Mouse (Mus musculus) limb, embryonic 11.5 days (tissue): ENCODE results near the gene Cbx8. TPM values are rescaled to one million over a fixed set of nuclear protein-coding genes. Genes with fewer than 3 reads are reported as not detected.

ENCODE experiments used
- ATAC-seq: fragments of 200-750 bp; cut with Nextera tagmentation; 2 replicates; pipeline ENCODE4 v1.8.0; 2017; ENCODE audit warnings: low read depth; ENCODE audit not compliant: insufficient number of reproducible peaks, low FRiP score, low TSS enrichment
- DNase-seq: peaks from one replicate; pipeline ENCODE4 v3.0.0-alpha.2; 2015; ENCODE audit warnings: low spot score
- H3K27ac ChIP-seq: fragments of 300-500 bp; sonication (generic); replicated peaks from 2 replicates; pipeline ENCODE4 v1.5.1; 2014; ENCODE audit warnings: low read depth, mild to moderate bottlenecking, low read length
- H3K27me3 ChIP-seq: fragments of 300-500 bp; sonication (generic); 2 replicates; pipeline ENCODE4 v1.6.1; 2014; ENCODE audit warnings: mild to moderate bottlenecking, low read length, mixed read lengths; ENCODE audit not compliant: control insufficient read depth, insufficient read depth
- H3K36me3 ChIP-seq: fragments of 300-500 bp; sonication (generic); 2 replicates; pipeline ENCODE4 v1.6.1; 2014; ENCODE audit warnings: mild to moderate bottlenecking, low read length, moderate library complexity, mixed read lengths; ENCODE audit not compliant: control insufficient read depth, insufficient read depth
- H3K4me1 ChIP-seq: fragments of 300-500 bp; sonication (generic); 2 replicates; pipeline ENCODE4 v1.6.1; 2014; ENCODE audit warnings: low read length, mixed read lengths; ENCODE audit not compliant: control insufficient read depth, insufficient read depth
- H3K4me2 ChIP-seq: fragments of 300-500 bp; sonication (generic); 2 replicates; pipeline ENCODE4 v1.6.1; 2014; ENCODE audit warnings: low read depth, mild to moderate bottlenecking, moderate library complexity; ENCODE audit not compliant: severe bottlenecking
- H3K4me3 ChIP-seq: fragments of 300-500 bp; sonication (generic); 2 replicates; pipeline ENCODE4 v1.5.1; 2014; ENCODE audit warnings: low read depth, low read length
- H3K9ac ChIP-seq: fragments of 300-500 bp; sonication (generic); 2 replicates; pipeline ENCODE4 v1.6.1; 2014; ENCODE audit warnings: mild to moderate bottlenecking, low read length
- H3K9me3 ChIP-seq: fragments of 300-500 bp; sonication (generic); 2 replicates; pipeline ENCODE4 v1.6.1; 2016; ENCODE audit warnings: low read length; ENCODE audit not compliant: control insufficient read depth
- WGBS: fragments of 180-500 bp; shearing (Covaris S2); extraction: QIAGEN DNeasy Blood & Tissue Kit; methylation state at CpG from one replicate; pipeline ENCODE4 v1.1.7; 2014; 5-methylcytosine and 5-hydroxymethylcytosine counted together
- polyA plus RNA-seq: library from polyadenylated mRNA; unstranded; fragments of >200 nt; fragmentation: Nextera tagmentation; extraction: Ambion mirVana; gene quantifications from 2 replicates; pipeline ENCODE4 v1.2.1, GENCODE M21; 2014

Cbx8 gene
- polyA plus RNA-seq, 1 experiment from 2014 or later: 13.4 TPM

GRCm38 (mm10) chr11:119001493-119002128, 39.2 kb downstream of the Cbx8 start:
- Histone ChIP-seq H3K9ac (no peak overlapping the region), H3K4me1 (peaks cover 7% of the 10 kb centered on the region; the same call in 1 of the 2 replicates), H3K4me2 (no peak overlapping the region), H3K9me3 (no peaks in the 10 kb centered on the region), H3K27me3 (peaks cover 11% of the 10 kb centered on the region; the same call in 1 of the 2 replicates), H3K4me3 (no peak overlapping the region), H3K27ac (no peak overlapping the region), H3K36me3 (no peaks in the 10 kb centered on the region)
- DNase-seq (no peak), ATAC-seq (no peak)
- WGBS: 60% methylated on average over 4 of the region's 4 CpGs

GRCm38 (mm10) chr11:119000877-119001276, 39.9 kb downstream of the Cbx8 start:
- Histone ChIP-seq H3K4me2 (no peak overlapping the region), H3K4me3 (no peak overlapping the region), H3K36me3 (no peaks in the 10 kb centered on the region), H3K4me1 (peaks cover 7% of the 10 kb centered on the region; the same call in 1 of the 2 replicates), H3K9me3 (no peaks in the 10 kb centered on the region), H3K27me3 (peaks cover 11% of the 10 kb centered on the region; the same call in 1 of the 2 replicates), H3K27ac (no peak overlapping the region), H3K9ac (no peak overlapping the region)
- no peak for ATAC-seq
- DNase-seq: no peak
- WGBS: 62% methylated on average over 2 of the region's 2 CpGs

GRCm38 (mm10) chr11:118999361-118999804, 41.4 kb downstream of the Cbx8 start:
- peak; percentile 76 for DNase-seq
- Histone ChIP-seq H3K9ac (no peak overlapping the region; the same call in 1 of the 2 replicates), H3K27ac (no peak overlapping the region), H3K4me1 (peaks cover 7% of the 10 kb centered on the region; the same call in 1 of the 2 replicates), H3K4me3 (peak overlapping the region; percentile 19; the same call in 1 of the 2 replicates), H3K9me3 (no peaks in the 10 kb centered on the region), H3K36me3 (no peaks in the 10 kb centered on the region), H3K27me3 (peaks cover 11% of the 10 kb centered on the region; the same call in 1 of the 2 replicates), H3K4me2 (peak overlapping the region; percentile 42; the same call in 1 of the 2 replicates)
- peak; percentile 54; the same call in 1 of the 2 replicates for ATAC-seq
- 5% methylated on average over 26 of the region's 26 CpGs for WGBS

DNA sequence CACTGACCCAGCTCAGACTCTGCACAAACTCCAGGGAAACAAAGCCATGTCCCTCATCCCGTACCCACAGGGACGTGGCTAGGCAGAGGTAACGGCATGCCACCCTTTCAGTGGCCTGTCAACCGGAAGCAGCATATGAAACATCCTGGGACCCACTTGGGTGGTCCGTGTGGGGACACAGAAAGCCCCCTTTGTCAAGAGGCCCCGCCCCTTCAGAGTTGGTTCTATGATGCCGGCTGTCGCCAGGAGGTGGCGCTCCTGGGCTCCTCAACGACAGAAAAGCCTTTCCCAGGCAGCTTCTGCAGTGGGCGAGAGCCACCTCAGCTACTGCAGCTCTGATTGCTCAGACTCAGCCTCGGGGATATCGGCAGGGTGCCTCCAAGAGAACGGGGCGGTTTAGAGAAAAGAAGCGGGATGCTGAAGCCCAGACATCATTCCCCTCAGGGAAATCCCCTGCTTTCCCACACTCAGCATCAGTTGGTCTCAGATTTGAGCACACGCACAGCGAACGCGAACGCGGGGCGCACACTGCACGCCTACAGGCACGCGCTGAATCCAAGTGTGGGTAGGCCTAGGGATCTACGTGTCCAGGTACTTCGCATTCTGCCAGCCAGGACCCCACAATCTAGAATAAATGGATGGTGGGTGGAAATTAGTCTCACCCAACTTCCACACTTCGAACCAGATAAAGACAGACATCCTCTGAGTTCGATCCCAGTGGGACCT, 42.1 kb downstream of the Cbx8 start:
- WGBS: 10% methylated on average over 30 of the region's 30 CpGs
- peaks cover 11% of the 10 kb centered on the region; the same call in 1 of the 2 replicates for H3K27me3 ChIP-seq
- H3K36me3 ChIP-seq: no peaks in the 10 kb centered on the region
- H3K9me3 ChIP-seq: no peaks in the 10 kb centered on the region
- no peak overlapping the region for H3K27ac ChIP-seq
- no peak overlapping the region for H3K9ac ChIP-seq
- DNase-seq: peak; percentile 98
- peaks cover 7% of the 10 kb centered on the region; the same call in 1 of the 2 replicates for H3K4me1 ChIP-seq
- ATAC-seq: peak; percentile 37; the same call in 1 of the 2 replicates
- H3K4me3 ChIP-seq: peak overlapping the region; percentile 19
- peak overlapping the region; percentile 42; the same call in 1 of the 2 replicates for H3K4me2 ChIP-seq

DNA sequence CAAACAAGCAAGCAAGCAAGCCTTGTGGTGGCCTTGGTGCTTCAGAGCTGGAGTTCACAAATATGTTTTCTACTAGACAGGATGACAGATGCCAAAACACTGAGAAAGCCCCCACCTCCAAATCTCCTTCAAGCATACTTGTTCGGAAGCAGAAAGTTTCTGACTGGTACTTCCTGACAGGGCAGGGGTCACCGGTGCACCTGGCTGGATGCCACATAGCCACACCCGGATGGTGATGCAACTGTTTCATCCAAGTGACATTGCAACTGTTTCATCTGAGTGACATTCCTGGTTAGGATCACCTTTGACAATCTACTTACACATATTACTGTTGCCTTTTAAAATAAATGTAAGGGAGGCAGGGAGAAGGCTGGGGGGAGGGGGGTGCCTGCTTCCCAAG, 43.6 kb downstream of the Cbx8 start:
- peaks cover 11% of the 10 kb centered on the region; the same call in 1 of the 2 replicates for H3K27me3 ChIP-seq
- no peaks in the 10 kb centered on the region for H3K36me3 ChIP-seq
- no peak overlapping the region for H3K4me3 ChIP-seq
- no peak overlapping the region for H3K4me2 ChIP-seq
- H3K9me3 ChIP-seq: no peaks in the 10 kb centered on the region
- 81% methylated on average over 3 of the region's 3 CpGs for WGBS
- ATAC-seq (no peak), DNase-seq (no peak)
- no peak overlapping the region for H3K27ac ChIP-seq
- H3K9ac ChIP-seq: no peak overlapping the region
- H3K4me1 ChIP-seq: peaks cover 7% of the 10 kb centered on the region; the same call in 1 of the 2 replicates

DNA sequence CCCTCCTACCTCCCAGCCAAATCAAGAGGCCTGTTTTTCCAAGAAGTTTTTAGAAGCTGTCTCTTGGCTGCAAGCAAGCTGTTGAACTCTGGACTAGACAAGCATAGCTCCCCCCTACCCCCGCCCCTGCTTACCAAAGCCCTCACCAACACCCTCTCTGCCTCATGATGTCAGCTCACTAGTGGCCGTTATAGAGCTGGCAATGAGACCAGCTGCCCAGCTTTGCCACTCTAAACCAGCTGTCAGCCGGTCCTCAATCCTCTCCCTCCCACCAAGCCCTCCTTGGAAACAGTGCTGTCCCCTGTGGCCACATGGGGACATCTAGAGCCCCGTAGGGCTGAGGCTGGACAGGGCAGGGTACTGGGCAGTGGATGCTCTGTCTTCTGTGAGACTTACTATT, 45.3 kb downstream of the Cbx8 start:
- Histone ChIP-seq H3K9ac (no peak overlapping the region), H3K4me1 (peaks cover 7% of the 10 kb centered on the region; the same call in 1 of the 2 replicates), H3K27me3 (peaks cover 11% of the 10 kb centered on the region; the same call in 1 of the 2 replicates), H3K27ac (no peak overlapping the region), H3K4me3 (no peak overlapping the region), H3K4me2 (no peak overlapping the region), H3K9me3 (no peaks in the 10 kb centered on the region), H3K36me3 (no peaks in the 10 kb centered on the region)
- WGBS: 35% methylated on average over 4 of the region's 4 CpGs
- no peak for ATAC-seq
- no peak for DNase-seq

DNA sequence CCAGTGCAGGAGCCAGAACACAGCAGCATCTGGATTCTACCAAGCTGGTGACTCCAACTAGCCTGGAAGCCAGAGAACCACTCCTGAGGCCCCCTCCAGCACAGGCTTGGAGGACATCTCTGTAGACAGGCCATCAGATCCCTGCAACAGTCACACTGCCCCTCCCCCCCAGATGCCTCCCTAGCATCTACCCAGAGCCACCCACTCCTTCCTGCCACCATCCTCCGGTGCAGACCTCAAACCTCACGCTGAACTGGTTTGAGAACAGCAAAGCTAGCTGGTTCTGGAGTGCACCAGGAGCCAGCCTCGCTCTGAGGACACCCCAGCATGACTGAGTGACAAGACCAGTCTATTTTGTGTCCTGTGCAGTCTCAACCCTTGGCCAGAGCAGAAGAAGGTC, 48.0 kb downstream of the Cbx8 start:
- Histone ChIP-seq H3K4me3 (no peak overlapping the region), H3K36me3 (no peaks in the 10 kb centered on the region), H3K27ac (no peak overlapping the region), H3K27me3 (no peaks in the 10 kb centered on the region), H3K9ac (no peak overlapping the region), H3K4me2 (no peak overlapping the region), H3K9me3 (no peaks in the 10 kb centered on the region), H3K4me1 (no peaks in the 10 kb centered on the region)
- WGBS: 59% methylated on average over 3 of the region's 3 CpGs
- ATAC-seq: no peak
- no peak for DNase-seq

- WGBS: 88% methylated on average over 10 of the region's 10 CpGs
- Histone ChIP-seq H3K9ac (no peak within 1 kb of the TSS), H3K4me1 (no peaks in the 10 kb centered on the region), H3K4me2 (no peak within 1 kb of the TSS), H3K27ac (no peak within 1 kb of the TSS), H3K36me3 (no peaks in the 10 kb centered on the region), H3K27me3 (no peaks in the 10 kb centered on the region), H3K9me3 (no peaks in the 10 kb centered on the region), H3K4me3 (no peak within 1 kb of the TSS)
- ATAC-seq (no peak), DNase-seq (no peak)
Observed at GRCm38 (mm10) chr11:118987999-118988398, 52.8 kb downstream of the Cbx8 start, which contains the start of gene Enpp7. TSS of gene Enpp7 (plus strand) at chr11:118988188.
